Mouse (Mus musculus): ENCODE results near the gene Ms4a7. TPM values are rescaled to one million over a fixed set of nuclear protein-coding genes. Genes with fewer than 3 reads are reported as not detected.
"Not testable (repeated sequence)": the region's sequence is repeated elsewhere in the genome, so short reads cannot be mapped to it uniquely, and the experiment has no call there.

Gene Ms4a7
- polyA plus RNA-seq, 1 experiment: 0.33 TPM

GRCm38 (mm10) chr19:11298939-11299338 lies 37.0 kb downstream of the Ms4a7 start:
- no peak for DNase-seq
- no peak overlapping the region for H3K27ac ChIP-seq (ENCODE audit: insufficient read depth, low read length)
- no peaks in the 10 kb centered on the region for H3K4me1 ChIP-seq (ENCODE audit: control insufficient read depth, insufficient read depth, low read length)
- H3K27me3 ChIP-seq (ENCODE audit: control insufficient read depth, insufficient read depth, low read length): no peaks in the 10 kb centered on the region
- WGBS: 49% methylated on average over 2 of the region's 2 CpGs
- H3K4me3 ChIP-seq (replicated peaks; ENCODE audit: insufficient read depth, low read depth, low read length): no peak overlapping the region
- TF ChIP-seq CTCF (IDR thresholded peaks at IDR 0.05; ENCODE audit: borderline replicate concordance, insufficient read depth, low read depth, low read length) (no peak), POLR2A (IDR thresholded peaks at IDR 0.05; ENCODE audit: borderline replicate concordance, insufficient read depth, low read length) (no peak)

- not testable (repeated sequence) for H3K27me3 ChIP-seq (ENCODE audit: control insufficient read depth, insufficient read depth, low read length); H3K4me3 ChIP-seq (replicated peaks; ENCODE audit: insufficient read depth, low read depth, low read length); DNase-seq; H3K4me1 ChIP-seq (ENCODE audit: control insufficient read depth, insufficient read depth, low read length); H3K27ac ChIP-seq (ENCODE audit: insufficient read depth, low read length)
- WGBS: 10% methylated on average over 3 of the region's 3 CpGs
Observed at GRCm38 (mm10) chr19:11293616-11294015, 42.3 kb downstream of the Ms4a7 start.

- Histone ChIP-seq H3K4me3 (replicated peaks; ENCODE audit: insufficient read depth, low read depth, low read length) (no peak overlapping the region), H3K27ac (ENCODE audit: insufficient read depth, low read length) (no peak overlapping the region), H3K4me1 (ENCODE audit: control insufficient read depth, insufficient read depth, low read length) (no peaks in the 10 kb centered on the region), H3K27me3 (ENCODE audit: control insufficient read depth, insufficient read depth, low read length) (no peaks in the 10 kb centered on the region)
- no peak for DNase-seq
- TF ChIP-seq POLR2A (IDR thresholded peaks at IDR 0.05; ENCODE audit: borderline replicate concordance, insufficient read depth, low read length) (no peak), CTCF (IDR thresholded peaks at IDR 0.05; ENCODE audit: borderline replicate concordance, insufficient read depth, low read depth, low read length) (no peak)
- 11% methylated on average over 12 of the region's 12 CpGs for WGBS
Observed at GRCm38 (mm10) chr19:11292990-11293389, 43.0 kb downstream of the Ms4a7 start.

GRCm38 (mm10) chr19:11283773-11284172 lies 52.2 kb downstream of the Ms4a7 start, which contains the start of gene Ms4a5:
Gene Ms4a5 (minus strand): TSS chr19:11283873.
- 94% methylated on average over 2 of the region's 2 CpGs for WGBS
- Histone ChIP-seq H3K4me3 (replicated peaks; ENCODE audit: insufficient read depth, low read depth, low read length) (no peak within 1 kb of the TSS), H3K27ac (ENCODE audit: insufficient read depth, low read length) (no peak within 1 kb of the TSS), H3K27me3 (ENCODE audit: control insufficient read depth, insufficient read depth, low read length) (no peaks in the 10 kb centered on the region), H3K4me1 (ENCODE audit: control insufficient read depth, insufficient read depth, low read length) (no peaks in the 10 kb centered on the region)
- TF ChIP-seq CTCF (IDR thresholded peaks at IDR 0.05; ENCODE audit: borderline replicate concordance, insufficient read depth, low read depth, low read length): no peak
- TF ChIP-seq POLR2A (IDR thresholded peaks at IDR 0.05; ENCODE audit: borderline replicate concordance, insufficient read depth, low read length): no peak
- DNase-seq: no peak

- WGBS: 83% methylated on average over 3 of the region's 3 CpGs
- no peak for TF ChIP-seq POLR2A (IDR thresholded peaks at IDR 0.05; ENCODE audit: borderline replicate concordance, insufficient read depth, low read length)
- no peak for TF ChIP-seq CTCF (IDR thresholded peaks at IDR 0.05; ENCODE audit: borderline replicate concordance, insufficient read depth, low read depth, low read length)
- Histone ChIP-seq H3K27me3 (ENCODE audit: control insufficient read depth, insufficient read depth, low read length) (no peaks in the 10 kb centered on the region), H3K4me1 (ENCODE audit: control insufficient read depth, insufficient read depth, low read length) (no peaks in the 10 kb centered on the region), H3K4me3 (replicated peaks; ENCODE audit: insufficient read depth, low read depth, low read length) (no peak overlapping the region), H3K27ac (ENCODE audit: insufficient read depth, low read length) (no peak overlapping the region)
- no peak for DNase-seq
Observed at GRCm38 (mm10) chr19:11280223-11280622, 55.7 kb downstream of the Ms4a7 start.

GRCm38 (mm10) chr19:11276431-11276830 lies 59.5 kb downstream of the Ms4a7 start:
- TF ChIP-seq CTCF (IDR thresholded peaks at IDR 0.05; ENCODE audit: borderline replicate concordance, insufficient read depth, low read depth, low read length) (no peak), POLR2A (IDR thresholded peaks at IDR 0.05; ENCODE audit: borderline replicate concordance, insufficient read depth, low read length) (no peak)
- no peaks in the 10 kb centered on the region for H3K27me3 ChIP-seq (ENCODE audit: control insufficient read depth, insufficient read depth, low read length)
- no peak overlapping the region for H3K4me3 ChIP-seq (replicated peaks; ENCODE audit: insufficient read depth, low read depth, low read length)
- no peak for DNase-seq
- no peak overlapping the region for H3K27ac ChIP-seq (ENCODE audit: insufficient read depth, low read length)
- no peaks in the 10 kb centered on the region for H3K4me1 ChIP-seq (ENCODE audit: control insufficient read depth, insufficient read depth, low read length)
- WGBS: 60% methylated on average over 5 of the region's 5 CpGs

Other genes starting within 250 kb of the Ms4a7 start
- gene 1700017D01Rik, start 205.3 kb downstream of the Ms4a7 start, polyA plus RNA-seq (2012; rRNA removed): not detected in 2 replicates
- gene 1700025F22Rik, start 170.8 kb downstream of the Ms4a7 start, polyA plus RNA-seq (2012; rRNA removed): not detected in 2 replicates
- not detected in 2 replicates for gene Ms4a13, start 139.4 kb downstream of the Ms4a7 start, polyA plus RNA-seq (2012; rRNA removed)
- not detected in 2 replicates for gene Ms4a12, start 103.7 kb downstream of the Ms4a7 start, polyA plus RNA-seq (2012; rRNA removed)
- gene Ms4a1, start 69.9 kb downstream of the Ms4a7 start, polyA plus RNA-seq (2012; rRNA removed): 0.05 and 0.10 TPM in 2 replicates
- not detected in 2 replicates for gene Ms4a5, start 52.3 kb downstream of the Ms4a7 start, polyA plus RNA-seq (2012; rRNA removed)
- 0.07 and 0.13 TPM in 2 replicates for gene Ms4a14, start 21.7 kb downstream of the Ms4a7 start, polyA plus RNA-seq (2012; rRNA removed)
- gene Ms4a4a, start 39.4 kb upstream of the Ms4a7 start, polyA plus RNA-seq (2012; rRNA removed): 0.14 and 0.31 TPM in 2 replicates
- gene Ms4a4c, start 68.6 kb upstream of the Ms4a7 start, polyA plus RNA-seq (2012; rRNA removed): 0.18 TPM in 1 of 2 replicates, not detected in the other
- 0.16 and 0.24 TPM in 2 replicates for gene Ms4a4b, start 107.4 kb upstream of the Ms4a7 start, polyA plus RNA-seq (2012; rRNA removed)
- gene Ms4a6c, start 133.2 kb upstream of the Ms4a7 start, polyA plus RNA-seq (2012; rRNA removed): 0.25 and 0.32 TPM in 2 replicates
- gene Gm8369, start 149.8 kb upstream of the Ms4a7 start, polyA plus RNA-seq (2012; rRNA removed): not detected in 2 replicates
- 0.43 and 0.57 TPM in 2 replicates for gene Ms4a6b, start 180.4 kb upstream of the Ms4a7 start, polyA plus RNA-seq (2012; rRNA removed)
- 0.10 and 0.28 TPM in 2 replicates for gene Ms4a4d, start 200.7 kb upstream of the Ms4a7 start, polyA plus RNA-seq (2012; rRNA removed)

Measured in cerebellum, adult 2 months (tissue).